Mouse (Mus musculus) G1E (cell line): Measurements from ENCODE around the gene Msl1. TPM values are rescaled to one million over a fixed set of nuclear protein-coding genes. Genes with fewer than 3 reads are reported as not detected.
"Not testable (repeated sequence)": the region's sequence is repeated elsewhere in the genome, so short reads cannot be mapped to it uniquely, and the experiment has no call there.

Experiments used
- ATAC-seq: 2 replicates; pipeline ENCODE4 v1.8.0; 2016; ENCODE audit warnings: mild to moderate bottlenecking; ENCODE audit not compliant: insufficient number of reproducible peaks, poor library complexity, low FRiP score, severe bottlenecking; ENCODE audit errors: extremely low read depth
- DNase-seq: peaks from one replicate; pipeline ENCODE4 v3.0.0; 2012; ENCODE audit warnings: low spot score
- H3K27me3 ChIP-seq: 2 replicates; pipeline ENCODE4 v1.6.1; 2012; ENCODE audit warnings: mild to moderate bottlenecking, low read length, inconsistent platforms; ENCODE audit not compliant: insufficient read depth
- H3K36me3 ChIP-seq: replicated peaks from 2 replicates; pipeline ENCODE3; 2012; ENCODE audit warnings: mild to moderate bottlenecking, inconsistent platforms
- H3K4me1 ChIP-seq: 2 replicates; pipeline ENCODE4 v1.6.1; 2012; ENCODE audit warnings: low read depth, low read length, inconsistent platforms, mixed read lengths; ENCODE audit not compliant: insufficient read depth
- H3K4me3 ChIP-seq: 2 replicates; pipeline ENCODE4 v1.5.1; 2012; ENCODE audit warnings: low read depth, mild to moderate bottlenecking, inconsistent platforms, low read length, moderate library complexity, mixed read lengths
- H3K9me3 ChIP-seq: replicated peaks from 2 replicates; pipeline ENCODE4 v1.6.1; 2012; ENCODE audit warnings: inconsistent platforms
- CTCF ChIP-seq: IDR thresholded peaks from 2 replicates; pipeline ENCODE4 v1.5.1; 2012; ENCODE audit warnings: low read depth, low read length, inconsistent platforms, mixed read lengths
- GATA1 ChIP-seq: IDR thresholded peaks from 2 replicates; pipeline ENCODE4 v1.6.1; 2012; ENCODE audit warnings: borderline replicate concordance, low read length, inconsistent platforms, mixed read lengths
- GATA2 ChIP-seq: IDR thresholded peaks from 2 replicates; pipeline ENCODE4 v1.6.1; 2012; ENCODE audit warnings: low read depth, low read length, inconsistent platforms, borderline replicate concordance
- POLR2AphosphoS5 ChIP-seq: IDR thresholded peaks from 2 replicates; pipeline ENCODE4 v1.6.1; 2012; ENCODE audit warnings: low read depth, low read length, inconsistent platforms; ENCODE audit not compliant: insufficient replicate concordance
- TAL1 ChIP-seq: conservative IDR thresholded peaks from 2 replicates; pipeline ENCODE4 v1.6.1; 2012; ENCODE audit warnings: low read depth, low read length, inconsistent platforms, mixed read lengths
- polyA plus RNA-seq: library from polyadenylated mRNA; stranded (reverse); fragments of >175 nt; gene quantifications from 2 replicates; pipeline ENCODE4 v1.2.3, GENCODE M21; 2012
- total RNA-seq, 2 experiments: library from RNA; stranded (forward) in 1 of 2; stranded (reverse) in 1 of 2; fragments of 200-1000 nt in 1 of 2; fragments of >200 nt in 1 of 2; fragmentation: Nextera tagmentation in 1 of 2; gene quantifications; 2 replicates each; pipeline ENCODE4 v1.2.3; 2014 to 2017

The Msl1 gene
- total and polyA plus RNA-seq, 3 experiments, result 36.5 to 45.6 (median 38.0) TPM

GRCm38 (mm10) chr11:98808417-98808816 lies 13.1 kb downstream of the Msl1 start:
- H3K36me3 ChIP-seq, result peaks cover 77% of the 10 kb centered on the region
- ATAC-seq, result no peak
- DNase-seq, result no peak
- H3K27me3 ChIP-seq, result no peaks in the 10 kb centered on the region
- TF ChIP-seq GATA2, result no peak
- TF ChIP-seq GATA1, result no peak
- no peak for TF ChIP-seq CTCF
- TF ChIP-seq POLR2AphosphoS5, result no peak
- no peak for TF ChIP-seq TAL1
- H3K4me1 ChIP-seq, result peaks cover 36% of the 10 kb centered on the region
- no peaks in the 10 kb centered on the region for H3K9me3 ChIP-seq
- no peak overlapping the region; the same call in 1 of the 2 replicates for H3K4me3 ChIP-seq

GRCm38 (mm10) chr11:98809457-98810290 lies 14.4 kb downstream of the Msl1 start:
- Histone ChIP-seq H3K36me3 (peaks cover 77% of the 10 kb centered on the region), H3K4me1 (peaks cover 41% of the 10 kb centered on the region), H3K4me3 (peak overlapping the region; percentile 84), H3K27me3 (no peaks in the 10 kb centered on the region), H3K9me3 (no peaks in the 10 kb centered on the region)
- DNase-seq (peak; percentile 84), ATAC-seq (peak; percentile 97)
- TF ChIP-seq TAL1 (no peak), GATA1 (no peak), CTCF (no peak), GATA2 (no peak), POLR2AphosphoS5 (no peak)

DNA sequence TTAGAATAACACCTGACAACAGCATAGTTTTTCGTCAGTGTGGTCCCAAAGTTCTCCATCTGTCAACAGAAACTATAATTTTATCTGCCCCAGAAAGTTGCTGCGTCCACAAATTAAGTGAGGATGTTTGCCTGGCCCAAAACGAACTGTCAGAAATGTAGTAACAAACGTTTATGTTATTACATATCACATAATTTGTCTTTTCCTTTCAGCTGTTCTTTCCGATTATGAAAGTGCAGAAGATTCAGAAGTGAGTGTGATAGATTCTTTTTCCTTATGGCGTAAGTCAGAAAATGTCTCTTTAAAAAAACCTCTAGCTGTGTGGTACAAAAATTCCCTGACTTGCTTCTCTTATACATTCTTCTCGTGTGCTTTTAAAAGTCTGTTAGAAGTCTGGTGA lies 15.4 kb downstream of the Msl1 start:
- H3K36me3 ChIP-seq, result peaks cover 76% of the 10 kb centered on the region
- H3K9me3 ChIP-seq, result no peaks in the 10 kb centered on the region
- no peak for DNase-seq
- H3K4me1 ChIP-seq, result peaks cover 41% of the 10 kb centered on the region
- no peak for ATAC-seq
- no peak for TF ChIP-seq POLR2AphosphoS5
- no peak for TF ChIP-seq GATA1
- no peak for TF ChIP-seq TAL1
- no peak for TF ChIP-seq CTCF
- no peak for TF ChIP-seq GATA2
- H3K27me3 ChIP-seq, result no peaks in the 10 kb centered on the region
- peak overlapping the region; percentile 84 for H3K4me3 ChIP-seq

GRCm38 (mm10) chr11:98816706-98817239 lies 21.5 kb downstream of the Msl1 start:
- Histone ChIP-seq H3K27me3 (no peaks in the 10 kb centered on the region), H3K9me3 (no peaks in the 10 kb centered on the region), H3K36me3 (peaks cover 97% of the 10 kb centered on the region), H3K4me1 (peaks cover 35% of the 10 kb centered on the region), H3K4me3 (no peak overlapping the region)
- DNase-seq (no peak), ATAC-seq (no peak)
- no peak for TF ChIP-seq GATA1

DNA sequence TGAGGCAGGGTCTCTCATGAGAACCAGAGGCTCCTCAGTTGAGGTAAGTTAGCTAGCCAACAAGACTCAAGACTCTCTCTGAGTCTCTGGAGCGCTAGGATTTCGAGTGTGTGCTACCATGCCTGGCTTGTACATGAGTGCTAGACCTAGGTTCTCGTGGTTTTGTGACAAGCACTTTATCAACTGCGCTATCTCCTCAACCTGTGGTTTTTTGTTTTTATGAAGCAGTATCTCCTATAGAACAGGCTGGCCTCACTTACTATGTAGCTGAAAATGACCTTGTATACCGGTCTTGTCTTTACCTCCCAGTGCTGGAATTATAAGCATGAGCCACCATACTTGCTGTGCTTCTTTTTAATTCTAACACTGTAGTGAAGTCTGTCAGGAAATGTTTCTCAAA lies 25.7 kb downstream of the Msl1 start:
- DNase-seq (no peak), ATAC-seq (no peak)
- no peak for TF ChIP-seq GATA2

GRCm38 (mm10) chr11:98826071-98826470 lies 30.8 kb downstream of the Msl1 start:
- ATAC-seq, H3K4me3 ChIP-seq, H3K27me3 ChIP-seq, H3K9me3 ChIP-seq, DNase-seq: not testable (repeated sequence)
- H3K4me1 ChIP-seq, result peaks cover 47% of the 10 kb centered on the region
- H3K36me3 ChIP-seq, result peaks cover 95% of the 10 kb centered on the region

More for the DNA sequence above, 25.7 kb downstream of the Msl1 start:
- peaks cover 39% of the 10 kb centered on the region for H3K4me1 ChIP-seq
- no peak overlapping the region for H3K4me3 ChIP-seq
- H3K27me3 ChIP-seq, result no peaks in the 10 kb centered on the region
- H3K9me3 ChIP-seq, result no peaks in the 10 kb centered on the region
- peaks cover 98% of the 10 kb centered on the region for H3K36me3 ChIP-seq

DNA sequence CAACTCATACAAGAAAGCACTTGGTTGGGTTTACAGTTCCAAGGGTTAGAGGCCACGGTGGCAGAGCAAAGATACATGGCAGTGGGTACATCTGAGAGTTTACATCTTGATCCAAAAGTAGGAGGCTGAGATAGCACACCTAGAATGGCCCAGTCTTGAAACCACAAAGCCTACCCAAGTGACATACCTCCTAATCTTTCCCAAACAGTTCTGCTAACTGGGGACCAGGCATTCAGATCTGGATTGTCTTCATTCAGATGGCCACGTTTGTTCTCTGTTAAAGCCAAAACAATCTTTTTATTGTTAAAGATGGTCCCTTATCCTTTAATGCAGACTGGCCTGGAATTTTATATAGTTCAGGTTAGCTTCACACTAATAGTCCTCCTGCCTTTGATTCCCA lies 32.6 kb downstream of the Msl1 start:
- peaks cover 37% of the 10 kb centered on the region for H3K4me1 ChIP-seq
- DNase-seq, result no peak
- TF ChIP-seq GATA2 (no peak), POLR2AphosphoS5 (no peak), GATA1 (no peak), TAL1 (peak; percentile 58), CTCF (no peak)
- no peak for ATAC-seq
- no peaks in the 10 kb centered on the region for H3K9me3 ChIP-seq
- H3K27me3 ChIP-seq, result no peaks in the 10 kb centered on the region
- peaks cover 95% of the 10 kb centered on the region for H3K36me3 ChIP-seq
- no peak overlapping the region for H3K4me3 ChIP-seq
